Mouse (Mus musculus) liver, embryonic 12.5 days (tissue): ENCODE results near the gene Chmp1a. TPM values are rescaled to one million over a fixed set of nuclear protein-coding genes. Genes with fewer than 3 reads are reported as not detected.
A peak's percentile ranks its signal among the peaks of the same experiment; 100 is the strongest.
"Not testable (repeated sequence)": the region's sequence is repeated elsewhere in the genome, so short reads cannot be mapped to it uniquely, and the experiment has no call there.

Experiments used
- ATAC-seq: fragments of 200-750 bp; cut with Nextera tagmentation; 2 replicates; pipeline ENCODE4 v1.8.0; 2017; ENCODE audit warnings: moderate number of reproducible peaks, mild to moderate bottlenecking, moderate library complexity
- H3K27ac ChIP-seq: fragments of 300-500 bp; sonication (generic); 2 replicates; pipeline ENCODE4 v1.5.1; 2016; ENCODE audit warnings: mild to moderate bottlenecking
- H3K27me3 ChIP-seq: fragments of 300-500 bp; sonication (generic); replicated peaks from 2 replicates; pipeline ENCODE4 v1.6.1; 2016; ENCODE audit warnings: mild to moderate bottlenecking, moderate library complexity
- H3K36me3 ChIP-seq: fragments of 300-500 bp; sonication (generic); 2 replicates; pipeline ENCODE4 v1.6.1; 2016; ENCODE audit warnings: mild to moderate bottlenecking, moderate library complexity
- H3K4me1 ChIP-seq: fragments of 300-500 bp; sonication (generic); 2 replicates; pipeline ENCODE4 v1.6.1; 2016
- H3K4me2 ChIP-seq: fragments of 300-500 bp; sonication (generic); 2 replicates; pipeline ENCODE4 v1.6.1; 2016; ENCODE audit warnings: mild to moderate bottlenecking, moderate library complexity
- H3K4me3 ChIP-seq: fragments of 300-500 bp; sonication (generic); 2 replicates; pipeline ENCODE4 v1.5.1; 2016; ENCODE audit warnings: mild to moderate bottlenecking, moderate library complexity
- H3K9ac ChIP-seq: fragments of 300-500 bp; sonication (generic); 2 replicates; pipeline ENCODE4 v1.6.1; 2016; ENCODE audit warnings: mild to moderate bottlenecking, moderate library complexity
- H3K9me3 ChIP-seq: fragments of 300-500 bp; sonication (generic); replicated peaks from 2 replicates; pipeline ENCODE4 v1.6.1; 2016; ENCODE audit warnings: mild to moderate bottlenecking, moderate library complexity
- WGBS: fragments of 180-500 bp; shearing (Covaris S2); methylation state at CpG from one replicate; pipeline ENCODE4 v1.1.7; 2016; ENCODE audit not compliant: insufficient replicate concordance; 5-methylcytosine and 5-hydroxymethylcytosine counted together
- polyA plus RNA-seq: library from polyadenylated mRNA; unstranded; fragments of >200 nt; fragmentation: Nextera tagmentation; extraction: Ambion mirVana; gene quantifications from 2 replicates; pipeline ENCODE4 v1.2.1, GENCODE M21; 2016

Chmp1a gene
- polyA plus RNA-seq, result 80.1 and 80.8 TPM in 2 replicates

DNA sequence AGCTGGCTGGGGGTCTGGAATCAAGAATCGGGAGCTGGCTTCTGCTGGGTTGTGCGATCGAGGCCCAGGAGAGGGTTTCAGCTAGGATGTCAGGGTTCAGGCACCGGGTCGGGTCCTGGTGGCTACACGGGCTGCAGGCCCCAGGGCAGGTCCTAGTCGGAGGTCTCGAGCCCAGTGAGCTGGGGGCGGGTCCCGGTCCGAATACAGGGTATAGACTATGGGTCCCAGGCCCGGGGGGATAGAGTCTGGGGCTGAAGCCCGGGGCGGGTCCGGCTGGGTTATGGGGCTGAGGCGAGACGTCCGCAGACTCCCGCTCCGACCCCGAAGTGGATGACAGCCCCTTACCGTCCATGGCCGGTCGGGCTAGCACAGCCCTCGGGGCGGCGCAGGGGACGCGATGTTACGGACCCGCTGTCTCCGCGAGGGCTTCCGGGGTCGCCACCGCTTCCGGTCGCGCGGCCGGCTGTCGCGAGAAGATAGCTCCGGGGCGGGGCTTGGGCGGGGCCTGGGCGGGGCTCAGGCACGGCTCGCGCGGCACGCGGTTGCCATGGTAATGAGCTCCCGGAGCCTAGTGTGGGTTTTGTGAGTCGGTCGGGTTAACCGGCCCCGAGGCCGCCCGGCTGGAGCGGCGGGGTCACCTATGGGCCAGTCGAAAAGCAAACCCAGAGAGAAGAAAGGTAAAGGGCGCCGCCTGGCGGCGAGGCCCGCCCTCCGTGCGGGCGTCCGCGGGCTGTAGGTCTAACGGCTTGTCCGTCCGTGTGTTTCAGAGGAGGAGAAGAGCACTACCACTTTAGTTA is at the start of gene Chmp1a, which contains the start of gene Spata33:
Chmp1a (minus strand) TSS at position 443 of the 797 bp plus-strand sequence.
Spata33 (plus strand) TSS at position 512 of the 797 bp plus-strand sequence.
- peak within 1 kb of the TSS; percentile 99 for H3K4me3 ChIP-seq
- H3K9me3 ChIP-seq, result no peaks in the 10 kb centered on the region
- peak within 1 kb of the TSS; percentile 95 for H3K4me2 ChIP-seq
- H3K36me3 ChIP-seq, result peaks cover 32% of the 10 kb centered on the region
- H3K4me1 ChIP-seq, result peaks cover 35% of the 10 kb centered on the region
- peak within 1 kb of the TSS; percentile 96 for H3K9ac ChIP-seq
- ATAC-seq, result peak; percentile 89
- WGBS, result under 1% methylated on average over 61 of the region's 76 CpGs
- peak within 1 kb of the TSS; percentile 80 for H3K27ac ChIP-seq
- peaks cover 20% of the 10 kb centered on the region for H3K27me3 ChIP-seq

DNA sequence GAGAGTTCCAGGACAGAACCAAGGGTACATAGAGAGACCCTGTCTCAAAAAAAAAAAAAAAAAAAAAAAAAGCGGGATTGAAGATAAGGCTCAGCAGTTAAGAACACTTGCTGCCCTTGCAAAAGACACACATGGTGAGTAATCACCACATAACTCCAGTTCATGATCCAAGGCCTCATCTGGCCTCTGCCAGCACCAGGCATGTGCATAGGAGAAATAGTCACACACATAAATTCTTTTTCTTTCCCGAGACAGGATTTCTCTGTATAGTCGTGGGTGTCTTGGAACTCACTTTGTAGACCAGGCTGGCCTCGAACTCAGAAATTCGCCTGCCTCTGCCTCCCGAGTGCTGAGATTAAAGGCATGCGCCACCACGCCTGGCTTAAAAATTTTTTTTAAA is 45.0 kb upstream of the Chmp1a start:
- not testable (repeated sequence) for H3K27ac ChIP-seq, H3K4me2 ChIP-seq, H3K27me3 ChIP-seq, ATAC-seq, H3K9me3 ChIP-seq, H3K9ac ChIP-seq, H3K4me3 ChIP-seq
- peaks cover 63% of the 10 kb centered on the region for H3K36me3 ChIP-seq
- peaks cover 24% of the 10 kb centered on the region for H3K4me1 ChIP-seq
- WGBS, result 80% methylated on average over 7 of the region's 8 CpGs

GRCm38 (mm10) chr8:123257114-123257513 is 44.6 kb upstream of the Chmp1a start:
- peaks cover 27% of the 10 kb centered on the region for H3K4me1 ChIP-seq
- H3K9ac ChIP-seq, result no peak overlapping the region
- no peak overlapping the region for H3K4me2 ChIP-seq
- no peak overlapping the region for H3K4me3 ChIP-seq
- WGBS, result 82% methylated on average over 3 of the region's 3 CpGs
- peaks cover 60% of the 10 kb centered on the region for H3K36me3 ChIP-seq
- no peaks in the 10 kb centered on the region for H3K27me3 ChIP-seq
- H3K27ac ChIP-seq, result no peak overlapping the region; the same call in 1 of the 2 replicates
- no peak for ATAC-seq
- H3K9me3 ChIP-seq, result no peaks in the 10 kb centered on the region

DNA sequence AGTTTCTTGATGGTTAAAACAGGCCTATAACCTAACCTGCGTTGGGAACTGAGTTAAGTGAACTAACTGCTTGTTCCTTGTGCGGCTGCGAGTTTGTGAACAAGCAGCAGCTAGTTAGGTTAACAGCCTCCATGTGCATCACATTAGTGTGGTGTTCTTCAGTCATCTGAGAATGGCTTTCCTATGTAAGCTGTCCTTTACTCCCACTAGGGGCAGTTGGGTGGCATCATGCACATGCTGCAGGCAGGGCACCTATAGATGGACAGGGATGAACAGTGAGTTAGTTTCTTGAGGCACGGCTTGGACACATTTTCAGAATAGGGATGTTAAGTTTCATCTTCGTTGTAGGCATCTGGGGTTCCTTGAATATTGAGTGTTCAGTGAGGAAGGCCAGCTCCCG is 42.6 kb upstream of the Chmp1a start:
- Histone ChIP-seq H3K36me3 (peaks cover 58% of the 10 kb centered on the region), H3K4me3 (peak overlapping the region; percentile 95), H3K4me2 (peak overlapping the region; percentile 95), H3K27me3 (no peaks in the 10 kb centered on the region), H3K4me1 (peaks cover 27% of the 10 kb centered on the region), H3K27ac (peak overlapping the region; percentile 81; the same call in 1 of the 2 replicates), H3K9ac (peak overlapping the region; percentile 92), H3K9me3 (no peaks in the 10 kb centered on the region)
- ATAC-seq, result no peak
- 68% methylated on average over 6 of the region's 6 CpGs for WGBS

GRCm38 (mm10) chr8:123254099-123254885 is 41.7 kb upstream of the Chmp1a start, which contains the start of the genes Zfp276 and Vps9d1:
Gene Zfp276, plus strand, starts transcription at chr8:123254195.
Gene Vps9d1, minus strand, starts transcription at chr8:123254348.
- no peaks in the 10 kb centered on the region for H3K27me3 ChIP-seq
- H3K36me3 ChIP-seq, result peaks cover 54% of the 10 kb centered on the region
- peak; percentile 95 for ATAC-seq
- H3K9ac ChIP-seq, result peak within 1 kb of the TSS; percentile 92
- peak within 1 kb of the TSS; percentile 81 for H3K27ac ChIP-seq
- H3K4me1 ChIP-seq, result peaks cover 27% of the 10 kb centered on the region
- WGBS, result under 1% methylated on average over 98 of the region's 99 CpGs
- H3K4me2 ChIP-seq, result peak within 1 kb of the TSS; percentile 95
- H3K9me3 ChIP-seq, result no peaks in the 10 kb centered on the region
- peak within 1 kb of the TSS; percentile 95 for H3K4me3 ChIP-seq

DNA sequence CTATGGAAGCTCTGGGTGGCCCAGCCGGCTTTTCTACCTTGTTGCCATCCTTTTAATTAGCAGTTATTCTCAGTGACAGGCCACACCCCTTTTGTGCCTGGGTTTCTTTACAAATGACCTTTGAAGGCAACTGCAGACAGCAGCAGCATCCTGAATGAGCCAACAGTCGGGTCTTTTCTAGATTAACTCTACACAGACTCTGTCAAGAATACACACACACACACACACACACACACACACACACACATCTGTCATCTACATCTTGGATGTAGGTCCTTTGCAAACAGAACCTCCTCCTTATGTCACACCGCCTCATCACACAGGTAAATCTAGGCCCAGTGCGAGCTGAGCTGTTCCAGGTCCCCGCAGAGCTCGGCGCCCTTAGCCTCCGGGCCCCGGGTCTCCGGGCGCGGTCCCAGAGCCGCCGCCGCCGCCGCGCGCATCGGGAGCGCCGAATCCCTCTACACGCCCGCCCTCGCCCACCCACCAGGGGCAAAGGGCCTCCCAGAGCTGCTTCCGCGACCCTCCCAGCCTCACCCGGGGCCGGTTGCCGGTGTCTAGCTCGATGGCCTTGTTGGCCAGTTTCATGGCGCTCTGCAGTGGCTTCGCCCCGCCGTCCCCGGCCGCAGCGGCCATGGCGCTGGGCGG is 41.0 kb upstream of the Chmp1a start:
- Histone ChIP-seq H3K9me3 (no peaks in the 10 kb centered on the region), H3K4me1 (peaks cover 27% of the 10 kb centered on the region), H3K4me3 (peak overlapping the region; percentile 95), H3K27me3 (no peaks in the 10 kb centered on the region), H3K4me2 (peak overlapping the region; percentile 95), H3K9ac (peak overlapping the region; percentile 92), H3K36me3 (peaks cover 53% of the 10 kb centered on the region), H3K27ac (peak overlapping the region; percentile 81)
- ATAC-seq, result peak; percentile 53
- under 1% methylated on average over 40 of the region's 40 CpGs for WGBS

- peak overlapping the region; percentile 95 for H3K4me3 ChIP-seq
- no peaks in the 10 kb centered on the region for H3K27me3 ChIP-seq
- no peak for ATAC-seq
- peaks cover 53% of the 10 kb centered on the region for H3K36me3 ChIP-seq
- H3K27ac ChIP-seq, result peak overlapping the region; percentile 81; the same call in 1 of the 2 replicates
- 68% methylated on average over 4 of the region's 4 CpGs for WGBS
- H3K9ac ChIP-seq, result peak overlapping the region; percentile 92
- peaks cover 27% of the 10 kb centered on the region for H3K4me1 ChIP-seq
- peak overlapping the region; percentile 95 for H3K4me2 ChIP-seq
- H3K9me3 ChIP-seq, result no peaks in the 10 kb centered on the region
These were observed 40.4 kb upstream of the Chmp1a start for GRCm38 (mm10) chr8:123252925-123253324.

DNA sequence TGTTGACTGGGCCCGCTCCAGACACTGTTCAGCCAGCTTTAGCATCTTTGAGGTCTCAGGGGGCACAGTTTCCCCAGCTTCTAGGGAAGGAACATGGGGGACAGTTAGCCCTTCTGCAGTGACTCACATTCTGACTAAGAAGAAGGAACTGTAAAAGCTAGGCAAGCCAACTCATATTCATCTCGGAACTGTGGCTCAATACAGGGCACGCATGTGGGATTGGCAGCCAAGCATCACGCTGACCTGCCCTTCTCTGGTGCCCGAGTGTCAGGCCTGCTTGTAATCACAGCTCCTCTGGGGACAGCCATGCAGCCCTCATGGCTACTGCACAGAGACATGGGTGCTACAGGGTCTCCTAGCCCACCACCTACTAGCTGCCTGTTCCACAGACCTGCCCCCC is 38.4 kb upstream of the Chmp1a start:
- WGBS, result 87% methylated on average over 5 of the region's 5 CpGs

GRCm38 (mm10) chr8:123248596-123248995 is 36.0 kb upstream of the Chmp1a start:
- H3K36me3 ChIP-seq, result peaks cover 68% of the 10 kb centered on the region
- H3K27me3 ChIP-seq, result no peaks in the 10 kb centered on the region
- no peak overlapping the region for H3K4me3 ChIP-seq
- H3K27ac ChIP-seq, result no peak overlapping the region
- H3K4me1 ChIP-seq, result peaks cover 13% of the 10 kb centered on the region
- WGBS, result 67% methylated on average over 8 of the region's 8 CpGs
- H3K9me3 ChIP-seq, result no peaks in the 10 kb centered on the region
- no peak for ATAC-seq
- no peak overlapping the region for H3K9ac ChIP-seq
- H3K4me2 ChIP-seq, result no peak overlapping the region

More for the DNA sequence above, 38.4 kb upstream of the Chmp1a start:
- Histone ChIP-seq H3K27ac (no peak overlapping the region), H3K9ac (no peak overlapping the region), H3K4me3 (no peak overlapping the region), H3K4me1 (peaks cover 27% of the 10 kb centered on the region), H3K4me2 (no peak overlapping the region), H3K36me3 (peaks cover 54% of the 10 kb centered on the region), H3K27me3 (no peaks in the 10 kb centered on the region), H3K9me3 (no peaks in the 10 kb centered on the region)
- ATAC-seq, result no peak

DNA sequence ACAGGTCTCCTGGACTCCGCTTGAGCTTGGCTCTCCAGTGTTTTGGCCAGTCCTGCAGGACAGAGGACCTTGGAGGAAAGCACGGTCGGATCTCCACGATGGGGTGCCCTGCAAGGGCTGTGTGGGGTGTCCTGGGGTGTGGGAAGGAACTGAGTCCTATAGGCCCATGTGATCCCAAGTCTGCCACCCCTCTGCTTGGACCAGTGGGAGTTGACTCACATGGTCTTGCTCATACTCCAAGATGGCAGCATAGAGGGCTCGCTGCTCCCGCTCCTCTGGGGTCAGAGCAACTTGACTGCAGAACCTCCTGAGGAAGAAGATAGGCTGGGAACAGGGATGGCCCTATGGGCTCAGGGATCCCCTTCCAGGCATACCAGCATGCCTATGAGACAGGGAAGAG is 35.2 kb upstream of the Chmp1a start:
- H3K9me3 ChIP-seq, result no peaks in the 10 kb centered on the region
- H3K9ac ChIP-seq, result no peak overlapping the region
- H3K27me3 ChIP-seq, result no peaks in the 10 kb centered on the region
- H3K27ac ChIP-seq, result no peak overlapping the region
- H3K4me2 ChIP-seq, result no peak overlapping the region
- peaks cover 72% of the 10 kb centered on the region for H3K36me3 ChIP-seq
- H3K4me3 ChIP-seq, result no peak overlapping the region
- ATAC-seq, result 0 out of 2 replicates have a peak, but pooled peaks have one; percentile 24
- WGBS, result 89% methylated on average over 6 of the region's 6 CpGs
- H3K4me1 ChIP-seq, result peaks cover 5% of the 10 kb centered on the region

- 83% methylated on average over 12 of the region's 12 CpGs for WGBS
- no peak overlapping the region for H3K9ac ChIP-seq
- ATAC-seq, result 0 out of 2 replicates have a peak, but pooled peaks have one; percentile 10
- no peak overlapping the region for H3K27ac ChIP-seq
- H3K36me3 ChIP-seq, result peaks cover 63% of the 10 kb centered on the region
- no peak overlapping the region for H3K4me3 ChIP-seq
- no peaks in the 10 kb centered on the region for H3K27me3 ChIP-seq
- H3K9me3 ChIP-seq, result no peaks in the 10 kb centered on the region
- no peaks in the 10 kb centered on the region; the same call in 1 of the 2 replicates for H3K4me1 ChIP-seq
- no peak overlapping the region for H3K4me2 ChIP-seq
These were observed 33.0 kb upstream of the Chmp1a start for GRCm38 (mm10) chr8:123245543-123245942.
